Mouse (Mus musculus) spleen, adult 18-20 months (tissue): ENCODE results near the gene Gm5965.
"Not testable (repeated sequence)": the region's sequence is repeated elsewhere in the genome, so short reads cannot be mapped to it uniquely, and the experiment has no call there.

ENCODE experiments used
- DNase-seq, 2 experiments: peaks; one replicate each; pipeline ENCODE4 v3.0.0; 2022; ENCODE audit warnings: mixed read lengths in 2 of 2

Gm5965 gene

GRCm38 (mm10) chr16:88777596-88777995 lies at the start of gene Gm5965:
Gm5965 (plus strand) TSS chr16:88777896.
- no peak for DNase-seq

- DNase-seq: no peak
Observed at GRCm38 (mm10) chr16:88728812-88729275, 48.9 kb upstream of the Gm5965 start, which contains the start of gene Krtap13-1. Krtap13-1 (plus strand) TSS chr16:88728862.

- no peak for DNase-seq
Observed at GRCm38 (mm10) chr16:88735391-88735790, 42.3 kb upstream of the Gm5965 start.

- DNase-seq: no peak
Observed at GRCm38 (mm10) chr16:88744750-88745340, 32.9 kb upstream of the Gm5965 start.

- DNase-seq: no peak
Observed at GRCm38 (mm10) chr16:88747943-88748342, 29.8 kb upstream of the Gm5965 start.

- DNase-seq: not testable (repeated sequence)
Observed at GRCm38 (mm10) chr16:88751535-88751934, 26.2 kb upstream of the Gm5965 start, which contains the start of gene Krtap13. Krtap13 (minus strand) TSS chr16:88751635.

- DNase-seq: not testable (repeated sequence)
Observed at GRCm38 (mm10) chr16:88758547-88758946, 19.1 kb upstream of the Gm5965 start, which contains the start of gene 2310034C09Rik. 2310034C09Rik (plus strand) TSS chr16:88758847.

GRCm38 (mm10) chr16:88774106-88774505 lies 3.6 kb upstream of the Gm5965 start, which contains the start of gene 2310057N15Rik:
2310057N15Rik (minus strand) TSS chr16:88774206.
- no peak for DNase-seq

GRCm38 (mm10) chr16:88786786-88787185 lies 9.1 kb downstream of the Gm5965 start:
- DNase-seq: no peak

GRCm38 (mm10) chr16:88811827-88812226 lies 34.1 kb downstream of the Gm5965 start, which contains the start of gene Gm20741:
Gm20741 (minus strand) TSS chr16:88812220.
- DNase-seq: no peak

- DNase-seq: no peak
Observed at GRCm38 (mm10) chr16:88820066-88820465, 42.4 kb downstream of the Gm5965 start, which contains the start of gene Krtap15. Krtap15 (plus strand) TSS chr16:88820215.

- no peak for DNase-seq
Observed at GRCm38 (mm10) chr16:88823736-88824135, 46.0 kb downstream of the Gm5965 start.

GRCm38 (mm10) chr16:88826095-88826652 lies 48.5 kb downstream of the Gm5965 start, which contains the start of gene Krtap14:
Krtap14 (minus strand) TSS chr16:88826145.
- DNase-seq: no peak

- DNase-seq: no peak
Observed at GRCm38 (mm10) chr16:88826978-88827377, 49.3 kb downstream of the Gm5965 start.
